Mouse (Mus musculus) adrenal gland, postnatal 10 days (tissue): ENCODE data around the gene Rnf207. TPM values are rescaled to one million over a fixed set of nuclear protein-coding genes. Genes with fewer than 3 reads are reported as not detected.

Experiments used
- DNase-seq: peaks from one replicate; pipeline ENCODE4 v3.0.0; 2021; ENCODE audit warnings: mixed read lengths
- total RNA-seq, 2 experiments: library from RNA; stranded (reverse); gene quantifications; 2 replicates each; pipeline ENCODE4 v1.2.3; 2021

Rnf207 gene
- total RNA-seq, 2 experiments from 2014 or later = 0.70 TPM; not detected in 1

DNA sequence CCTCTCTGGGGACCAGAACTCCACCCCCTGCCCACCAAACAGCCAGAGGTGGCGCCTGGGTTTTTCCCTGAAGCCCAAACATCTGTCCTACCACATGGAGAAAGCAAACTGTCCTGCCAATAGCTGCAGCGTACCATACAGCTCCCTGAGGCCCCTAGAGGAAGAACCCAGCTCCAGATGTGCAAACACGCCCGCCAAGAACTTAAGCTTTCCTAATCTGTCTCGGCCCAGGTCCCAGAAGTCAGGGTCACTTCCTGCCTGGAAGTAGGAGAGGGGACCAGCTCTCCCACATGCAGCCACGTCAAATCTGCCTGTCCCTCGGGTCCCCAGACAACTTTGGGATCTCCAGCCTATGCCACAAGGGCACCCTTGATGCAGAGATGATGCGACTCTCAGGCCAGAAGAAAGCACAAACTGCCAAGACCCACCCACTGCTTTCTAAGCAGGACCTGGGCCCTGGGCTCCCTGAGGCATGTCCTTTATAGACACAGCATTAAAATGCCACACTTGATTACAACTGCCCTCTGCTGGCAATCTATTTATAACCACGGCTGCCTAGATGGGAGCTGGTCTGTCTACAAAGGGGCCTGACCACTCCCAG is 46.2 kb downstream of the Rnf207 start:
- peak; percentile 57 for DNase-seq

DNA sequence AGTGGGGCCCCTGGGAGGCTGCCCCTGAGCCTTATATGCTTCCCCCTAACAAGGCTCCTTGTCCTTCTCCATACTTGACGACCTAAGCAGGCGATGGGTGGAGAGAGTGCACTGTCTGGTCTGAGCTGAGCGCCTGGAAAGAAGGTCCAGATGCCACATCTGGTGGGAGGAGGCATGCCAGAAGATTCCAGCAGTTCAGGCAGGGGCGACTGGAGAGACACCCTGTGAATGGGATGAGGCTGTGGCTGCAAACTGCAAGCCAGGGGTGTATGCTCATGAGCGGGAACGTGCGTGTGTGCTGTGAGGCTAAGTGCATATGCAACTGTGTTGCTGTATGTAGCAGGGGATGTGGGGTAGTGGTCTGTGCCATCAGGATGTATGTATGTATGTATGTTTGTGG is 46.8 kb downstream of the Rnf207 start:
- no peak for DNase-seq

DNA sequence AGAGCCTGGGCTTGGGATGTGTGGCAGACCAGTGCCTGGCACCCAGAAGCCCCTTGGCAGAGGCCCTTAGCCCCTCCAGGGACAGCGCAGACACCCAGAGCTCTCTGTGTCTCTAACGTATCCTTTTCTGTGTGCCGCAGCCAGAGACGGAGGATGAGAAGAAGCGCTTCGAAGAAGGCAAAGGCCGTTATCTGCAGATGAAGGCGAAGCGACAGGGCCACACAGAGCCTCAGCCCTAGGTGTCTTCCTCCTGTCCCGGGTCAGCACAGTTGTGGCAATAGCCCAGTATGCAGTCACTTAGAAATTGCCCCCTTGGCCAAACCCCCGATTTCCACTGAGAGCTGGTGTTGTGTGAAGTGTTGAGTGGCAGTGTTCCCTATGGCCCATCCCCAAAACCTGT is 47.5 kb downstream of the Rnf207 start:
- DNase-seq = no peak

DNA sequence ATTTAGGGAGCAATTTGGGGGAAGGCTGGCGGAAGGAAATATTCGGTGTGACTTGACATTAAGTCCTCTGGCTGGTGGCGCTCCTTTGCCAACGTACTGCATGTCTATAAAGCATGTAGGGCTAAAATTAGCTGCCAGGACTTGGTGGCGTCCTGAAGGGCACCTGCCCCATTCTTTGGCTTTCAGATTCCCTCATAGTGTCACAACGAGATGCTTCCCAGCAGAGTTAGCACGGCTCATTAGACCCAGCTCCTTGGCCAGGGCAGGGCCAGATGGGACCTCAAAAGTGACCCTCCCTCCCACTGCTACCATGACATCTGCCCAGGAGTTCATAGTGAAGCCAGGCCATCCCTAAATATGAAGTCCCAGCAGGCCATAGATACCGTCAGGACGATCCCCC is 48.2 kb downstream of the Rnf207 start:
- no peak for DNase-seq

DNA sequence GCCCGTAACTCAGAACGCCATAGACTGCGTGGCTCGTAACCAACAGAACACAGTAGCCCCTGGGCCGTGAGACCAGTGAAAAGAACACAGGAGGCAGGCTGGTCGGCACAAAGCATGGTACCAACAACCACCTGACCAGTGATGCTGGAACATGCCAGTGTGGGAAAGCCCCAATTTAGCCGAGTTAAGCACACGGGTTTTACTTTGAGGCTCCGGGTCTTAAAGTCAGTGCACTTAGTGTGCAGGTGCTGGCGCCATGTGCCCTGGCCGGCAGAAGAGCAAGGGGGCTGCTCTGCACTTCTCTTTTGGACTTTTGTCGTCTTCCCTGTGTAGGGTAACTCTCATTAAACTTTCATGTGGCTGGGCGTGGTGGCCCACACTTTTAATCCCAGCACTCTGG is 48.8 kb downstream of the Rnf207 start:
- DNase-seq = no peak

DNA sequence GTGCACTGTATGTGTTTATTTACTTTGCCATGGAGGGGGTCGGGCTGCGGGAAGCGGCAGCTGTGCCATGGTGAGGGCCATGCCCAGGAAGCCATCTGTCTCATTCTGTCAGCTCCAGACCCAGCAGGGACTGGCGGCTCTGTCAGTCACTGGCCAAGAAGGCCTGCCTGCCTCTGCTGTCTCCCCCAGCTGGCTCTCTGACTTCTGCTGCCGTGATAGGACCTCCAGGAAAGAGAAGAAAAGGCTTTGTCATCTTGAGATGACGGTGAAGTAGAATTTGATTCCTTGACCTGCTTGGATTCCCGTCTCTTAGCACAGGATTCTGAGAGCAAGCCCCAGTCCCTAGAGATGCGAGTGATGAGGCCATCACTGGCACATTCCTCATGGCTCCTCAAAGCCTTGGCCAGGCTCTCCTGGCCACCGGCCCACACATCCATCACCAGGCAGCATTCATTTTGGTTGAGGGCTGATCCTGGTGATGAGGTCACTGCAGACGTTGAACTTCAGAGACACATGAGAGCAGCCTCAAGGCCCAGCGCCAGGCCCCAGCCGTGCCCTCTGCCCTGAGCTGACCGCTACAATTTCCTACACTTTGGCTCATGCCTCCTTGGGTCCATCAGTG is 50.9 kb downstream of the Rnf207 start:
- DNase-seq = peak; percentile 78

DNA sequence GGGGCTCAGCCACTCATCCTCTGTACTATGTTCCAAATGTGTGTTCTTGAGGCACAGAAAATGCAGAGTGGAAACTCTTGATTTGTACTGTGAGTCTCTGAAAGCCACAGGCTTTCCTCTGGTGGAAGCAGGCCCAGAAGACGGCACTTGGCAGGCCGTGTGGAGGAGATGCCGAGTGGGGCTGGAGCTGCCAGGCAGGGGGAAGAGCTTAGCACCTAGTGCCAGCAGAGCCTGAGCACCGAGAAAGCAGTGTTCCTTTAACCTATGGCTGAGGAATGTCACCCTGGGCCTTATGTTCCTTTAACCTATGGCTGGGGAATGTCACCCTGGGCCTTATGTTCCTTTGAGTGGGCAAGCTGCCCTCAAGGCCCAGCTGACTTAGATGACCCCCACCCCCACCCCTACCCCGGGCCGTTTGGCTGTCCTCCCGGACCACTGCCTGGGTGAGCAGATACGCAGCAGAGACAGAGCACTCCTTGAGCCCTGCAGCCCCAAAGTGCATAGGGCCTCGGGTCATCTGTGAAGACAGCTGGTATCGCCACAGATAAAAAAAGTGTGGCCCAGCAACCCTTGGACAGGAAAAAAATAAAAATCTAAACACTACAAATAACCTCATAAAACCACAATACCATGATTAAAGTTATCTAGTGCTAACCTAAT is 52.4 kb downstream of the Rnf207 start:
- DNase-seq = peak; percentile 58

DNA sequence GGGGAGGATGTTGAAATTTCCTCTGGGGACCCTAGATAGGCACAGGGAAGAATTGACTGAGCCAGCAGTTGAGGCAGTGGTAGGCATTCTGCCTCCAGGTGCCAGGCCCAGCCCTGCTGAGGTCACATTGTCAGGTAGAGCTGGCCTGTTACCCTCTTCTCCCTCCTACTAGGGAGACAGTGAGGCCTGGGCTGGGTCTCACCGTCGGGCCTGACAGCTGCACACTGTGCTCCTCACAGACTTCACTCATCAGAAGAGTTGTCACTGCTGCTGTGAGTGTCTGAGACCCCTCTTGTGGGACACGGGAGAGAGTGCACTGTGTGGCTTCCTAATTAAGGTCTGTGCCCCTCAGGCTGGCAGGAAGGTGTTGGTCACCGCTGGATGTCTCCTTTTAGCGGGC is 53.0 kb downstream of the Rnf207 start:
- DNase-seq = no peak

DNA sequence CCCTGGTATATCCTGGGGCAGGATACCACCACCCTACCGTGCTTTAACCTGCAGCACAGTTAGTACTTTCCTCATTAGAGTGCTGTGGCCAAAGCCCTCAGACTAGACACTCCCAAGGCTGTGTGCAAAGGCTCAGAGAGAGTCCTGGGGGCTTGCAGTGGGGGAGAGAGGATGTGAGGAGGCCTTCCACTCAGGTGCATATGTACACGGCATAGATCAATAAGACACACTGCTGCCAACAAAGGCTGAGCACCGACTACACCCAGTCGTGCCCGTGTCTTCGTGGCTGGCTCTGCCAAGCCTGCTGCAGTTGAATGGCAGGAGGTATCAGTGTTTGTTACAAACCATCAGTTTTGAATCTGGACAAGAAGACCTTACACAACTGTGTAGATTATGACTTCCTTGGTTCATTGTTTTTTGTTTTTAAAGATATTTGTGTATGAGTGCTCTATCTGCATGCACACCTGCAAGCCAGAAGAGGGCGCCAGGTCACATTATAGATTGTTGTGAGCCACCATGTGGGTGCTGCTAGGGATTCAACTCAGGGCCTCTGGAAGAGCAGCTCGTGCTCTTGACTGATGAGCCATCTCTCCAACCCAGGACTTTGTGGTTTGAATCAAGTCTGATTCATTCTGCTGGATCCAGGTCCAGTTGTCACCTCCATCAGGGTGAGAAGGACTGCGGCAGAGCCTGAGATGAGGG is 53.8 kb downstream of the Rnf207 start:
- no peak for DNase-seq

DNA sequence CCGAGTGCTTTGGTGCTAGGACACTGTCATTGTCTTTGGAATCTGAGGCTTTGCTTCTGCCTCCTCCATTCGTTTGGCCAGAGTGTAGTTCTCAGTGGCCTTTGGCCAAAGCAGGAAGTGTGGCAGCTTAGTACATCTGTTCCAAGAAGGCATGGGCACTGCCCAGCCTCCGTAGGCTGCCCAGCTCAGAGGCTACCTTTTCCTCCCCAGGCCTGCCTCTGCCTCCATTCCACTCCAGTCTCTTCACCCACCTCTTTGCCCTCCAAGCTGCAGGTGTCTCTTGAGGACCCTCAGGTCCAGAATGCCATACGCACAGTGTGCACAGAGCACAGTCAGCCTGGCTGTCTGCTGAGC is 54.6 kb downstream of the Rnf207 start:
- DNase-seq = no peak

DNA sequence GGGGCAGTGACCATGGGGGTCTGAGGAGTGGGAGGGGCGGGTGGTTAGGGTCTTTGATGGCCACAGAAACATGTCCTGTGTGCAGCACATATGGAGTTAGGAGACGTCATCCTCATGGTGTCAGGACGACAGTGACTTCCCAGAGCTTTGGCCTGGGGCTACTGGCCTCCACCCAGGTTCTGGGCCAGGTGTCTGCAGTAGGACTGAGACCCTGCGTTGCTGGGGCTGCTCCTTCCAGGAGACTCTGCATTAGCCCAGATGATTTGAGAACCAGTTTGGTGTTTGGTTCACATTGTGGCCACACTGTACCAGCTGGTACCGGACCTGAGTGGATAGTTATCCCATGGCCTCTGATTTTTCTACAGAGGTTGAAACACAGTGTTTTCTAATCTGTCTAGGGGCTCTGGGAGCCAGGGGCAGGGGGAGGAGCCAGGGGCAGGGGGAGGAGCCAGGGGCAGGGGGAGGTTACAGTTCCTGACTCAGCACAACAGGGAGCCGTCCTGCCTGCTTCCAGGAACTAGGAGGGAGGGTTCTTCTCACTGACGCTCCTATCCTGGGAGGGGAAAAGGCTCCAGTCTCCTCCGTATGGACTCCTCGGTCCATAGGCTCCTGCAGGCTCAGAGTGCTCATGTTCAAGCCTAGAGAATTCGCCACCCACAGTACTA is 55.1 kb downstream of the Rnf207 start:
- DNase-seq = peak; percentile 25

DNA sequence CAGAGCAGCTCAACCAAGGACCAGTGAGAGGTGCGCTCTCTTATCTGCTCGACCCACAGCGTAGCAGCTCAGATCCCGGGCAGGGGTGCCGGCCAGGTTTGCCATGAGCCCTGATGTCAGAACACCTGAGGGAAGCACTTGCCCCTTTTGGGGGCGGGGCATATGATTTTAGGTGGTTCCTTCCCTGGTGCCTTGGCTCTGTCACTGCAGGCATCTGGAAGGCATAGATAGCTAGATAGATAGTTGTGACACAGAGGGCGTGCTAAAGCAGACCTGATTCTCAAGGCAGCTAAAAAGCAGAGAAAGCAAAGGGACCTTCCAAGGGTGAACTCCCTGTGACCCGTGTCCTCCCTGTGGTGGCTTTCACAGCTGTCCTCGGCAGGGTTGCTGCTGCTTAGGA is 55.7 kb downstream of the Rnf207 start:
- DNase-seq = no peak

DNA sequence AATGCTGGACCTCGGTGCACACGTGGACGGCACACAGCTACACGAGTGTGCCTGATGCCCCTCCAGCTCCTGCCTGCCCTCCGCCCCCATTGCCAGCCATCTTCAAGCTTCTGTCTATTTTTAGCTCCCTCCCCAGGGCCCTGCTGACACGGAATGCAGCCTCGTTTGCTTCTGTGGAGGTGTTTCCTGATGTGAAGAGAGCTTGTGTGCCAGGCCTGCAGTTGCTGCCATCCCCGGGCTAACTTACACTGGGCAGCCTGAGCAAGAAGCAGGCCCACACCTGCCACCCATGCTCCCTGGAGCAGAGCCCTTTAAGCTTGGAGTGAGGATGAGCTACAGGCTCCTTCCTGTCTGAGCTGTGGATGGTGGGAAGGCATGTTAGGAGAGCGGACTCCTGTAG is 56.6 kb downstream of the Rnf207 start:
- DNase-seq = no peak

DNA sequence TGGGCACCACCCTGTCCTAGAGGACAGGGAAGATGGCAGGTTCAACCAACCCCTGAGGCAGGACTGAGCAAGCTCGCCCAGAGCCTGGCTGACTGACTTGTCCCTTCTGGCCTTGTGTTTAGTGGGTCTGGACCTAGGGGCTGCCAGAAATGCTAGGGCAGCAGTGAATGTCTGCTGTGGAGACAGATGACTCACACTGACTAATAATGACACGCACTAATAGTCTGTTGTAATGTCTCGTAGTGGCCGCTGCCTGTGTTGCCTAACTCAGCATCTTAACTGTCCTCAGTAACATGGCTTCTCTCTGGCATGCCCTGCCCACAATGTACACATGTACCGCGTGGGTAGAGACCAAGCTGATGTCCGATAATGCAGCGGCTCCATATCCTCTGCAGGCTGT is 58.3 kb downstream of the Rnf207 start:
- DNase-seq = peak; percentile 31

DNA sequence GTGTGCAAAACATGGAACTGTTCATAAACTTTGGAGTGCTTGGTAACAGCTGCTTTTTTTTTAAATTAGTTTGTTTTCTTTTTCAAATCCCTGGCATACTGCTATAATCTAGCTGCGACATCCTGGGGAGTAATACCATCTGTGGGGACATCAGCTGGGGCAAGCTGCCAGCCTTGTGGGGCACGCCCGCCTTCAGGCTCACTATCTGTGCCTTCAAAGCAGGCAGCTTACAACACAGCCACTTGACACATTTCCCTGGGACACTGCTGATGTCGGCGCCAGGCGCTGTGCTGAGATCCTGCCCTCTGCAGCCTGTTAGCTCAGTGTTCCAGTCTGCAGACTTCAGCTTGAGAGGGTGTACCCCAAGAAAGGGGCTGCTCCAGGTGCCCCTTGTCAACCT is 61.7 kb downstream of the Rnf207 start:
- peak; percentile 62 for DNase-seq

Other genes with a start within 250 kb of the Rnf207 start
- gene Plekhg5, start 246.5 kb downstream of the Rnf207 start, total RNA-seq = 10 to 100 TPM; 17.1 to 20.1 TPM
- gene Tnfrsf25, start 203.1 kb downstream of the Rnf207 start, total RNA-seq = 1 to 10 TPM; 1.9 to 4.3 TPM
- gene Espn, start 166.6 kb downstream of the Rnf207 start, total RNA-seq = 1 to 10 TPM; 1.2 to 1.3 TPM
- not detected for gene Hes2, start 160.1 kb downstream of the Rnf207 start, total RNA-seq
- 10 to 100 TPM; 33.2 to 38.0 TPM for gene Acot7, start 140.9 kb downstream of the Rnf207 start, total RNA-seq
- 10 to 100 TPM; 11.2 to 11.8 TPM for gene Gpr153, start 44.8 kb downstream of the Rnf207 start, total RNA-seq
- gene Hes3, start 27.3 kb downstream of the Rnf207 start, total RNA-seq = not detected
- 10 to 100 TPM; 30.4 to 31.6 TPM for gene Icmt, start 21.8 kb downstream of the Rnf207 start, total RNA-seq
- gene Rpl22, start 6.7 kb upstream of the Rnf207 start, total RNA-seq = 100 to 1,000 TPM; 484 to 487 TPM
- 1 to 10 TPM; 8.8 TPM for gene Chd5, start 19.7 kb upstream of the Rnf207 start, total RNA-seq
- gene Nphp4, start 157.7 kb upstream of the Rnf207 start, total RNA-seq = 1 to 10 TPM; 3.0 to 4.3 TPM
- gene Kcnab2, start 158.9 kb upstream of the Rnf207 start, total RNA-seq = 10 to 100 TPM in 1 of 2 experiments, 1 to 10 TPM in 1; 8.1 to 12.0 TPM